Mouse (Mus musculus): ENCODE measurements around the gene Shb.

DNA sequence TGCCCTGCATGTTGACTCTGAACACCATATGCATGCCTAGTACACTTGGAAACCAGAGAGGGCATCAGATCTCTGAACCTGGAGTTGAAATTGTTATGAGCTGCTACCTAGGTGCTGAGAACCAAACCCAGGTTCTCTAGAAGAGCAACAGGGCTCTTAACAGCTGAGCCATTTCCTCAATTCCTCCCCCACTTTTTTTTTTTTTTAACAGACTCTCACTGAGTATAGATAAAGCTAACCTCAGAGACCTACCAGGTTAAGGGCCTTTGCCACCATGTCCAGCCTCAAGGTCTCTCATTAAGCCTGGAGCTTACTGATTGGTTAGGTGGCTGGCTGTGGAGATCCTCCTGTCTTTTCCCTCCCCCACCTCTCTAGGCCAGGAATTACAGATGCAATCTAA is 6.9 kb upstream of the Shb start:
- TF ChIP-seq CTCF (IDR thresholded peaks at IDR 0.05; ENCODE audit: borderline replicate concordance, insufficient read depth, low read length) (no peak), POLR2A (IDR thresholded peaks at IDR 0.05; ENCODE audit: low read depth, low read length) (no peak)

All from embryonic fibroblast, embryonic 13.5 days (primary cell).